8 mouse cellular contexts compared by ENCODE assay signal in the genomic region with DNA sequence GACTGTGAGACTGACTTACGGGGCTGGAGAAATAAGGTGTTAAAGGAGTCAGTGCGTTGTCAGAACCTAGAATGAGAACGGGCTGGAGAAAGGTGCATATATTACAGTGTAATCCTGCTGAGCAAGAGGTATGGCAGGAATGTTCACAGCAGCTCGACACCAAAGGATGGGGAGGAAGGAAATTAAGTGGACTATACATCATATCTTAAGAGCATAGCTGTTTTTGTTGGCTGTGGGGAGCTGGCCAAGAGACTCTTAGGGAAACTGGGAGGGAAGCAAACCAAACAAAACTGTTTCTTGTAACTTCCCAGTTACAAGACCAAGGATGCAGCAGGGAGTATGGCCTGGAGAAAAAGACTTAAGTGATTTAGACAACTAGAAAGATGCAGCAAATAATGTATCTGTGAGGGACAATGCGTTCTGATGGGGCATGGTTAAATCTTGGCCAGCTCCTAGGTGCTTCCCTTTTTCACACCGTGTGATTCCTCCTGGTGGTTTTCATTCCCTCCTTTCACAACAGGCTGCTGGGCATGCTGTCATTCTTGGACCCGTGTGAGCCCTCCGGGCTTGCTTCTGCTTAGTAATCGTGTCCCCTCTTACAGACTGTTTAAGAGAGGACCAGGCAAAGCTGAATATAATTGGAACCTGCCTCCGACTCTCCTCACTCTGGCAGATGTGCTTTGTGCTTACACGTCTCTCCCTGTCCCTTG. TPM values are rescaled to one million over a fixed set of nuclear protein-coding genes. Genes with fewer than 3 reads are reported as not detected.
DNase-seq lines count a peak whose midpoint lies in the region; ATAC-seq and TF ChIP-seq lines count a peak whose summit lies in the region.

No protein-coding gene starts in this region.

- TF ChIP-seq POLR2A in kidney, adult 2 months (IDR thresholded peaks at IDR 0.05; ENCODE audit: low read depth, low read length) = no peak

- H3K9me3 ChIP-seq in heart, postnatal 0 days (replicated peaks; ENCODE audit: control insufficient read depth, low read length) = no peaks in the 10 kb centered on the region
- H3K9me3 ChIP-seq in midbrain, embryonic 11.5 days (ENCODE audit: control insufficient read depth, low read length) = no peaks in the 10 kb centered on the region

- intact Hi-C loops in left cerebral cortex, postnatal 25 days (cut with DNase I) = loop anchor here (2.0 to 10.0 kb wide), 4 partner anchors 81 to 1234 kb away; no protein-coding TSS in a partner anchor

- H3K27me3 ChIP-seq in kidney, adult 2 months (replicated peaks; ENCODE audit: control insufficient read depth, insufficient read depth, low read length) = no peaks in the 10 kb centered on the region
- H3K27me3 ChIP-seq in heart, postnatal 0 days (ENCODE audit: control insufficient read depth, insufficient read depth, low read length) = no peaks in the 10 kb centered on the region
- H3K27me3 ChIP-seq in midbrain, embryonic 11.5 days (ENCODE audit: control insufficient read depth, insufficient read depth, low read length) = no peaks in the 10 kb centered on the region

- no peak overlapping the region for H3K9ac ChIP-seq in heart, postnatal 0 days (replicated peaks; ENCODE audit: low read depth, low read length)
- no peak overlapping the region for H3K9ac ChIP-seq in midbrain, embryonic 11.5 days (ENCODE audit: low read length)

- peak overlapping the region; percentile 84 for H3K27ac ChIP-seq in kidney, adult 2 months (ENCODE audit: insufficient read depth, low read depth, low read length)
- H3K27ac ChIP-seq in heart, postnatal 0 days (ENCODE audit: low read depth) = peak overlapping the region; percentile 50
- H3K27ac ChIP-seq in midbrain, embryonic 11.5 days (ENCODE audit: low read depth, low read length) = no peak overlapping the region

- no peak for TF ChIP-seq EP300 in heart, postnatal 0 days (IDR thresholded peaks at IDR 0.05; ENCODE audit: low read depth)

- no peaks in the 10 kb centered on the region for H3K36me3 ChIP-seq in kidney, adult 2 months (ENCODE audit: control insufficient read depth, insufficient read depth, low read length)
- no peaks in the 10 kb centered on the region for H3K36me3 ChIP-seq in heart, postnatal 0 days (replicated peaks; ENCODE audit: control insufficient read depth, insufficient read depth, low read length)
- H3K36me3 ChIP-seq in midbrain, embryonic 11.5 days (ENCODE audit: control insufficient read depth, insufficient read depth, low read length) = no peaks in the 10 kb centered on the region

- H3K4me1 ChIP-seq in kidney, adult 2 months (ENCODE audit: control insufficient read depth, insufficient read depth, low read length) = peaks cover 21% of the 10 kb centered on the region; the same call in 1 of the 2 replicates
- peaks cover 26% of the 10 kb centered on the region for H3K4me1 ChIP-seq in heart, postnatal 0 days (ENCODE audit: control insufficient read depth, insufficient read depth)
- H3K4me1 ChIP-seq in midbrain, embryonic 11.5 days (ENCODE audit: control insufficient read depth, insufficient read depth, low read length) = peaks cover 7% of the 10 kb centered on the region

- no peak for DNase-seq in kidney, adult 2 months
- no peak for DNase-seq in kidney, adult 11 months
- peak; percentile 43 for DNase-seq in cerebellum, adult 9-10 months
- DNase-seq in heart, postnatal 0 days (ENCODE audit: low spot score) = peak; percentile 53
- DNase-seq in midbrain, embryonic 11.5 days (ENCODE audit: low spot score, missing footprints) = no peak
- no peak for DNase-seq in adrenal gland, postnatal 14 days
- no peak for DNase-seq in thymus, postnatal 10 days (ENCODE audit: low spot score in 2 of 2)
- no peak for DNase-seq in left cerebral cortex, postnatal 25 days (ENCODE audit: low spot score in 2 of 2)

- peak overlapping the region; percentile 29; the same call in 1 of the 2 replicates for H3K4me3 ChIP-seq in kidney, adult 2 months (ENCODE audit: insufficient read depth, low read depth, low read length)
- H3K4me3 ChIP-seq in heart, postnatal 0 days (ENCODE audit: low read depth, low read length) = peak overlapping the region; percentile 30
- H3K4me3 ChIP-seq in midbrain, embryonic 11.5 days (ENCODE audit: low read depth, low read length) = no peak overlapping the region

- TF ChIP-seq CTCF in kidney, adult 2 months (conservative IDR thresholded peaks at IDR 0.05; ENCODE audit: insufficient read depth, insufficient read length, low read depth, low read length) = no peak
- TF ChIP-seq CTCF in heart, postnatal 0 days (IDR thresholded peaks at IDR 0.05; ENCODE audit: low read depth) = no peak

- H3K4me2 ChIP-seq in heart, postnatal 0 days (ENCODE audit: low read depth, low read length) = peak overlapping the region; percentile 53
- H3K4me2 ChIP-seq in midbrain, embryonic 11.5 days = peak overlapping the region; percentile 2; the same call in 1 of the 2 replicates

- 30% methylated on average over 11 of the region's 11 CpGs for WGBS in kidney, adult 2 months
- WGBS in heart, postnatal 0 days = 14% methylated on average over 11 of the region's 11 CpGs
- 69% methylated on average over 11 of the region's 11 CpGs for WGBS in midbrain, embryonic 11.5 days

- no peak for ATAC-seq in heart, postnatal 0 days (ENCODE audit: insufficient read depth, low read depth)
- ATAC-seq in midbrain, embryonic 11.5 days (ENCODE audit: low FRiP score) = no peak

RNA-seq across cellular contexts. Expression of a gene that starts 2.9 kb away (rescaled TPM):
- polyA plus RNA-seq in kidney, adult 2 months (2012; rRNA removed) = 2.6 and 3.8 TPM in 2 replicates
- total RNA-seq in heart, postnatal 0 days (2014; rRNA removed; ENCODE audit: low replicate concordance) = 1.5 and 3.4 TPM in 2 replicates
- 1.4 and 1.5 TPM in 2 replicates for polyA plus RNA-seq in heart, postnatal 0 days (2015; fragmentation: Nextera tagmentation; extraction: Ambion mirVana)
- polyA plus RNA-seq in midbrain, embryonic 11.5 days (2014; fragmentation: Nextera tagmentation; extraction: Ambion mirVana) = not detected in 2 replicates
- total RNA-seq in adrenal gland, postnatal 14 days (2021) = not detected in 2 replicates
- total RNA-seq in left cerebral cortex, postnatal 25 days (2021) = not detected

RNA-seq across cellular contexts. Expression of a gene that starts 3.1 kb away (rescaled TPM):
- 14.8 and 24.9 TPM in 2 replicates for polyA plus RNA-seq in kidney, adult 2 months (2012; rRNA removed)
- 55.0 and 113 TPM in 2 replicates for total RNA-seq in heart, postnatal 0 days (2014; rRNA removed; ENCODE audit: low replicate concordance)
- 1,697 and 1,774 TPM in 2 replicates for polyA plus RNA-seq in heart, postnatal 0 days (2015; fragmentation: Nextera tagmentation; extraction: Ambion mirVana)
- 258 TPM in 2 replicates for polyA plus RNA-seq in midbrain, embryonic 11.5 days (2014; fragmentation: Nextera tagmentation; extraction: Ambion mirVana)
- 529 and 602 TPM in 2 replicates for total RNA-seq in adrenal gland, postnatal 14 days (2021)
- 100 to 1,000 TPM; 271 to 274 TPM for total RNA-seq in left cerebral cortex, postnatal 25 days (2021)

RNA-seq across cellular contexts. Expression of a gene that starts 16.0 kb away (rescaled TPM):
- 0.03 TPM in 1 of 2 replicates, not detected in the other for polyA plus RNA-seq in kidney, adult 2 months (2012; rRNA removed)
- 0.15 TPM in 1 of 2 replicates, not detected in the other for total RNA-seq in heart, postnatal 0 days (2014; rRNA removed; ENCODE audit: low replicate concordance)
- 0.16 and 0.23 TPM in 2 replicates for polyA plus RNA-seq in heart, postnatal 0 days (2015; fragmentation: Nextera tagmentation; extraction: Ambion mirVana)
- 0.08 and 0.18 TPM in 2 replicates for polyA plus RNA-seq in midbrain, embryonic 11.5 days (2014; fragmentation: Nextera tagmentation; extraction: Ambion mirVana)
- total RNA-seq in adrenal gland, postnatal 14 days (2021) = 0.48 and 0.56 TPM in 2 replicates
- 1 to 10 TPM; 1.7 to 2.0 TPM for total RNA-seq in left cerebral cortex, postnatal 25 days (2021)

Comparison
In these comparisons a context has a peak if more than half of its experiments do, and no peak if none do; other contexts are left out.
1. DNase-seq: peak in cerebellum, adult 9-10 months (single experiment) and heart, postnatal 0 days (single experiment); none in kidney, adult 2 months (single experiment), kidney, adult 11 months (single experiment), midbrain, embryonic 11.5 days (single experiment), adrenal gland, postnatal 14 days (single experiment), thymus, postnatal 10 days (0 of 2) and left cerebral cortex, postnatal 25 days (0 of 2).